Mouse (Mus musculus): ENCODE data around the gene Hist1h4f.
"Not testable (repeated sequence)": the region's sequence is repeated elsewhere in the genome, so short reads cannot be mapped to it uniquely, and the experiment has no call there.

Hist1h4f gene

GRCm38 (mm10) chr13:23576351-23576881, 25.0 kb upstream of the Hist1h4f start:
- no peak for DNase-seq (ENCODE audit: low spot score in 2 of 2)

DNA sequence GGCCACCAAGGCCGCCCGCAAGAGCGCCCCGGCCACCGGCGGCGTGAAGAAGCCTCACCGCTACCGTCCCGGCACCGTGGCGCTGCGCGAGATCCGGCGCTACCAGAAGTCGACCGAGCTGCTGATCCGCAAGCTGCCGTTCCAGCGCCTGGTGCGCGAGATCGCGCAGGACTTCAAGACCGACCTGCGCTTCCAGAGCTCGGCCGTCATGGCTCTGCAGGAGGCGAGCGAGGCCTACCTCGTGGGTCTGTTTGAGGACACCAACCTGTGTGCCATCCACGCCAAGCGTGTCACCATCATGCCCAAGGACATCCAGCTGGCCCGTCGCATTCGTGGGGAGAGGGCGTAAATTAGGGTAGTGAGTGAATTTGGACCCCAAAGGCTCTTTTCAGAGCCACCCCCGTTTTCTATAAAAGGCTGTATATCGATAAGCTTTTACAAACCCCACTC, 24.4 kb upstream of the Hist1h4f start:
- DNase-seq (ENCODE audit: low spot score in 2 of 2), result not testable (repeated sequence)

DNA sequence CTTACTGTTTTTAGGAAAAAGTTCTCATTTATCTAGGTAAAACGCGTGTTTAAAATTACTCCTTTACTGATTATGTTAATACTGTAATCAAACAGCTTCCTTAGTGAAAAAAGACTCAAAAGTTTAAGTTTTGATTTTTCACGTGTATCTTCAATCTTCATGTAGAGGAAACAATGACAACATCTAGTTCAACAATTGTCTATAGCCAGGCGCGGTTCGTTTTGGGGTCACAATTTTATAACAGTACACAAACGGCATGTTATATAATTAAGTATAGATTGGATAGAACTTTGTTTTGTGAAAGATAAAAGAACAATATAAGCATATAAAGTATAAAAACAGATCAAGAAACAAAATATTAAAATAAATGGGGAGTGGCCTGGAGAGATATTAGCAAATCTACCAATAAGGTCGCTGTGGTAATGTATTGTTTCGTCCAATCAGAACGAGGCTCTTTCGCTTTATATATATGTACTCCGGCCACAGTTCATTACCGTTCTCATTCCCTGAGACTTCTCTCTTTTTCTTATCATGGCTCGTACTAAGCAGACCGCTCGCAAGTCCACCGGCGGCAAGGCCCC, 23.9 kb upstream of the Hist1h4f start, which contains the start of gene Hist1h3d:
Gene Hist1h3d, plus strand, starts transcription at position 493 of the 581 bp plus-strand sequence.
- DNase-seq (ENCODE audit: low spot score in 2 of 2), result peak; percentile 79 to 82

DNA sequence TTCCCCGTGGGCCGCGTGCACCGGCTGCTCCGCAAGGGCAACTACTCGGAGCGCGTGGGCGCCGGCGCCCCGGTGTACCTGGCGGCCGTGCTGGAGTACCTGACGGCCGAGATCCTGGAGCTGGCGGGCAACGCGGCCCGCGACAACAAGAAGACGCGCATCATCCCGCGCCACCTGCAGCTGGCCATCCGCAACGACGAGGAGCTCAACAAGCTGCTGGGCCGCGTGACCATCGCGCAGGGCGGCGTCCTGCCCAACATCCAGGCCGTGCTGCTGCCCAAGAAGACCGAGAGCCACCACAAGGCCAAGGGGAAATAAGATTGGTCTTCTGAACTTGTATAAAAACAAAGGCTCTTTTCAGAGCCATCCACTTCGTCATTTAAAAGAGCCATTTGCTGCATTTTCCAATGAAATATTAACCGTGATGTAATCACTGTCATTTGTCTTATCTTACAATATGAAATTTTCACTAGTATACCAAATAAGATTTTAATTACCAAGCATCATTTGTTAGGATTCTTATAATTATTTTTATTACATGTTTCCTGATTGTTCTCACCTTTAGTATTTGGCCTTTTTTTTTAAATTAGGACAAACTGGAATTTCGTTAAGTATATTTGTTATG, 23.2 kb upstream of the Hist1h4f start:
- peak in 1 of 2 experiments; percentile 60 for DNase-seq (ENCODE audit: low spot score in 2 of 2)

GRCm38 (mm10) chr13:23573898-23574524, 22.6 kb upstream of the Hist1h4f start, which contains the start of the genes Hist1h2bf and Hist1h2ad:
TSS of gene Hist1h2bf (minus strand) at chr13:23574196.
TSS of gene Hist1h2ad (plus strand) at chr13:23574381.
- DNase-seq (ENCODE audit: low spot score in 2 of 2), result peak; percentile 91 to 93

GRCm38 (mm10) chr13:23573034-23573897, 21.8 kb upstream of the Hist1h4f start:
- peak in 1 of 2 experiments; percentile 78 for DNase-seq (ENCODE audit: low spot score in 2 of 2)

- DNase-seq (ENCODE audit: low spot score in 2 of 2), result peak in 1 of 2 experiments; percentile 31
Measured at GRCm38 (mm10) chr13:23572218-23573033, 21.0 kb upstream of the Hist1h4f start.

DNA sequence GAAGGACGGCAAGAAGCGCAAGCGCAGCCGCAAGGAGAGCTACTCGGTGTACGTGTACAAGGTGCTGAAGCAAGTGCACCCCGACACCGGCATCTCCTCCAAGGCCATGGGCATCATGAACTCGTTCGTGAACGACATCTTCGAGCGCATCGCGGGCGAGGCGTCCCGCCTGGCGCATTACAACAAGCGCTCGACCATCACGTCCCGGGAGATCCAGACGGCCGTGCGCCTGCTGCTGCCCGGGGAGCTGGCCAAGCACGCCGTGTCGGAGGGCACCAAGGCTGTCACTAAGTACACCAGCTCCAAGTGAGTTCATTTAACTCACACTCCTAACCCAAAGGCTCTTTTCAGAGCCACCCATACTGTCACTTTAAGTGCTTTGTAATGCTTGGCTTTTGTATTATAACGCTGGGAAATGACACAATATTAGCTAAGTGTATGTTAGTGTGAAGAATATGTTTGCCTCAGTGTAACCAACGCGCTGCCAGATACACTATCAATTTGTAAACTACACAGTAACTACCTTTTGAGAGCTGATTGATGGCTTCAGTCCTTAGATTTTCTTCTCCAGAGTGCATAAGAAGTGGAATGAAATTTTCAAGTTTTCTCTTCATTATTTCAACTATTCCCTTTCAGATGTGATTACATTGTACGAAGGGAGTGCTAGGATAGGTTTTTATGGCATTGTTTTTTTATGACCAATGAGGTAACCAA, 20.2 kb upstream of the Hist1h4f start:
- DNase-seq (ENCODE audit: low spot score in 2 of 2), result not testable (repeated sequence)

- peak; percentile 85 to 92 for DNase-seq (ENCODE audit: low spot score in 2 of 2)
Measured at GRCm38 (mm10) chr13:23571022-23571503, 19.6 kb upstream of the Hist1h4f start, which contains the start of the genes Hist1h2ae and Hist1h2bg. TSS of gene Hist1h2ae (minus strand) at chr13:23571220. TSS of gene Hist1h2bg (plus strand) at chr13:23571396.

GRCm38 (mm10) chr13:23570261-23571021, 19.0 kb upstream of the Hist1h4f start:
- not testable (repeated sequence) for DNase-seq (ENCODE audit: low spot score in 2 of 2)

- DNase-seq (ENCODE audit: low spot score in 2 of 2), result no peak
Measured at GRCm38 (mm10) chr13:23564482-23564881, 13.0 kb upstream of the Hist1h4f start.

DNA sequence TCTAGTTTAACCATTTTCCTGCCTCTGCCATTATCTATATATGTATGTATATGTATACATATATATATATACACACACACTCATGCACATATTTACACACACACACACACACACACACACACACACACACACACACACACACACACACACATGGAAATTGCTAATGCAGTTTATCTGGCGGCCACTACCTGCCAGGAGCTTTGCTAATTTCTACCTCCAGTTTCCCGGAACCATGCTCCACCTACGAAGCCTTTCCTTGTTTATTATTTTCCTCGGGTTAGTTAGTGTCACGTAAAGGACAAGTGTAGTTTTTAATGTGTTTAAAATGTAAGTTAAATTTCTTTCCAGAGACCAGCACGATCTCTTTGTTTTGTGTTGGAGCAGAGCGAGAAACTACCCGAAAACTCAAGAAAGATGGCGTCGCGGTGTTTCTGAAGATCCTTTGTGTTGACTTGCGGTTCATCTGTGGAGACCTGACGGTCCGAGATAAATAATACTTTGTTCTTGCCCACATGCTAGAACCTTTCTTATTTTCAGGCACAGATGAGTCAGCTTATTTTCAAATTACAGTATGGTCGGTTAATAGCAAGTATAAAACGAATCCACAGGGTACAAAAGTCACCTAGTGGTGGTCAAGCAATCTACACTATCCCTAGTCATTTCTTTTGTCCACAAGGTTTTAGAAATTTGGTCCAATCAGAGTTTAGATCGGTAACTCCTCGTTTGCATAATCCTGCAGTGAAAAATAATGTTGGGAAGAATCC, 11.4 kb upstream of the Hist1h4f start:
- DNase-seq (ENCODE audit: low spot score in 2 of 2), result peak in 1 of 2 experiments; percentile 62

GRCm38 (mm10) chr13:23561883-23562659, 10.6 kb upstream of the Hist1h4f start, which contains the start of gene Hist1h3e:
TSS of gene Hist1h3e (minus strand) at chr13:23562369.
- peak; percentile 94 to 98 for DNase-seq (ENCODE audit: low spot score in 2 of 2)

DNA sequence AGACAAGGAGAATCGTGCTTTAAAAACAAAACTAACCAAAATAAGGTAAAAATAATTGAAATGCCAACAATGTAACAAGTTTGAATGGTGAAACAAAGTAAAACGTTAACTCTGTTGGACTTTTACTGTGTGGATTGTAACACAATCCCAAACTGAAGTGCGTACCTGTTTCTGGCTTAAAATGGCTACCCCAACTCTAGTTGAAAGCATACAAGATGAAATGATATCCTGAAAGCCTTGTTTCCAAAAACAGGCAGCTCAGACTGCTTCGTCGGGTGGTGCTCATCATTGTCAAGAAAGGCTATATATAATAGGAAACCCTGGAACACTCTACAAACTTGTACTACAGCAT, 10.1 kb upstream of the Hist1h4f start:
- DNase-seq (ENCODE audit: low spot score in 2 of 2), result not testable (repeated sequence)

DNA sequence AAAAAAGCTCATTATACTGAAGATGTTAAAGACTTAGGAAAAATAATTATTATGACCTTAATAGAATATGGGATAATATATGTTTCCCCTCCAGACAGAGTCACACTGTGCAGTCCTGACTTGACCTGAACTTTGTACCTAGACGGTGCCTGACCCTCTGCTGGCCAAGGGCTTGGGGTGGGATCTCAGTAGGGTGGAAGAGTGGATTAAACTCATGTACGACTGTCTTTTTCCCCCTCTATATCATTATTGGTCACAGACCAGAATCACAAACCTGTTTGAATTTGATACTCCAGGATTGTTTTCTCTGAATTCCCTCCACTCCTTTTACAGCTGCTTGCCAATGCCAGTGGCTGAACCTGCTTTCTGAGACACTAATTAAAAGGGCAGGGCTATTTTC, 9.3 kb upstream of the Hist1h4f start:
- not testable (repeated sequence) for DNase-seq (ENCODE audit: low spot score in 2 of 2)

DNA sequence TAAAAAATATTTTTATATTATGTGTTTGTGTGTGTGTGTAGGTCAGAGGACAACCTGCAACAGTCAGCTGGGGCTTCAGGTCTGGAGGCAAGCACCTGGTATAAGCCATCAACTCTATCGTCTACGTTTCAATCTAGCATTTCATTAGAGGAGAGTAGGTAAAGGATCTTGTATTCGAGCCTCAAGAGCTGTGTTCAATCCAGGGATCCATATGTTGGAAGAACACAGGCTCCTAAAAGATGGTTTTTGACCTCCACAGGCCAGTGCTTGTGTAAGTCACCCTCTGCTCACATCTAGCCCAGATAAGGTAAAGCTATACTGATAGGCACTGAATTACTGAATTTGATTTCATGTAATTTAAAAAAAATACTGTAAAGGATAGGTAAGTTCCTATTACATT, 5.5 kb upstream of the Hist1h4f start:
- DNase-seq (ENCODE audit: low spot score in 2 of 2), result no peak

- DNase-seq (ENCODE audit: low spot score in 2 of 2), result peak; percentile 78 to 88
Measured at GRCm38 (mm10) chr13:23555839-23556416, 4.5 kb upstream of the Hist1h4f start.
